Mouse (Mus musculus): ENCODE measurements around the gene Ptgfrn.

DNA sequence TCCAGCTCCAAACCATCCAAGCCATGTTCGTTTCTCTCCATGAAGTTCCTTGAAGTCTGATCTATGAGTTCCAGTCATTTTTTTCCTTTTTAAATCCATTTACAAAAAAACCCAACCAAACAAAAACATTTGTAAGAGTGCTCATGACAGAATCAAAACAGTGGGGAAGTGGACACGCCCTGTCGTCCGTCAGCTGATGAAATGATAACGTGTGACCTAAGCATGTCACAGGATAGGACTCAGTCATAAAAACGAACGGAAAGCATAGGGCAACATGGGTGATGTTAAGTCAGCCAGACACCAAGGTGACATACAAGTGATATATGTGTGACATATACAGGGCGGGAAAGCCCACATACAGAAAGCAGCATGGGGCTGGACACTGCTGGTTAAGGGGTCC is 54.9 kb downstream of the Ptgfrn start:
- TF ChIP-seq GATA1 (IDR thresholded peaks at IDR 0.05; ENCODE audit: low read length), result no peak
- TF ChIP-seq TAL1 (IDR thresholded peaks at IDR 0.05; ENCODE audit: low read length), result no peak

All from erythroblast, embryonic 14.5 days (primary cell).